Mouse (Mus musculus) spleen, embryonic (tissue): ENCODE measurements around the gene Plrg1.

ENCODE experiments used
- CTCF ChIA-PET: fragments of 350-600 bp; sonication (Branson Sonifier 250); formaldehyde crosslinking; loops from one replicate; lab custom pipeline; 2022; lab: Charles Lee

The Plrg1 gene

GRCm38 (mm10) chr3:83055281-83056038, at the start of gene Plrg1:
Plrg1 (plus strand) TSS chr3:83055522.
- CTCF ChIA-PET, result no interaction called here

GRCm38 (mm10) chr3:83007557-83007956, 47.8 kb upstream of the Plrg1 start, which contains the start of gene Fgg:
Fgg (plus strand) TSS chr3:83007724.
- CTCF ChIA-PET, result interaction anchor here (0.6 kb wide), 1 partner anchor 13 kb away, joined by 5 read pairs; no protein-coding TSS in a partner anchor

DNA sequence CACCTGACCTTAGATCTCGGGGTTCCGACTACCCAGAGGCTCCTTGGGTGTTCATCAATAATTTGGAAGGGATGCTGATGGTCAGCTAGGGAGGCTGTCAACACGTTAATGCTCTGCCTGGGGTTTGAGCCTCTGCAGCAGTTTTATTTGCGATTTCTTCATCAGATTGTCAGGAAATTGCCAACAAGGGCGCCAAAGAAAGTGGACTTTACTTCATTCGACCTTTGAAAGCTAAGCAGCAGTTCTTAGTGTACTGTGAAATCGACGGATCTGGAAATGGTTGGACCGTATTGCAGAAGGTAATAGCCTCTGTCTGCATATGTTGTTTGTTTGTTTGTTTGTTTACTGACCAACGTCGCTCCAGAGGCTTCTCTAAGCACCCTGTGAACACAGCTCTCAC, 45.0 kb upstream of the Plrg1 start:
- CTCF ChIA-PET, result no interaction called here

- CTCF ChIA-PET, result no interaction called here
Observed at GRCm38 (mm10) chr3:83011136-83011535, 44.2 kb upstream of the Plrg1 start.

DNA sequence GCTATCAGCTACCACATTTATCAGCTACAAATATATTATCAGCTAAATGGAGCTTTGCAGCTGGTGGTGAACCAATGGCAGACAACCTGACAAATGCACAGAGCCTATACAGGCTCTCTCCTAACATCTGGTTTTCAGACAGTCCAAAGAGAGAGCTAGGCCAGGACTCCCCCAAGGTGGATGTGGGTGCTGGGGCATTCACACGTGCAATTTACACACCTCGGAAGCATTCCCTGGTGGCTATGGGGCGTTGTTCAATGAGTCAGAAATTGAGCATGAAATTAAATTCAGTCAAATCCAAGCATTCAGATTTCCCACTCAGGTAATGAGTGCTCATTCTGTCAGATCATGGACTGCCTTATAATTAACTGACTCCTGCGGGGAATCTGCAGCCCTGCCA, 43.8 kb upstream of the Plrg1 start:
- CTCF ChIA-PET, result no interaction called here

DNA sequence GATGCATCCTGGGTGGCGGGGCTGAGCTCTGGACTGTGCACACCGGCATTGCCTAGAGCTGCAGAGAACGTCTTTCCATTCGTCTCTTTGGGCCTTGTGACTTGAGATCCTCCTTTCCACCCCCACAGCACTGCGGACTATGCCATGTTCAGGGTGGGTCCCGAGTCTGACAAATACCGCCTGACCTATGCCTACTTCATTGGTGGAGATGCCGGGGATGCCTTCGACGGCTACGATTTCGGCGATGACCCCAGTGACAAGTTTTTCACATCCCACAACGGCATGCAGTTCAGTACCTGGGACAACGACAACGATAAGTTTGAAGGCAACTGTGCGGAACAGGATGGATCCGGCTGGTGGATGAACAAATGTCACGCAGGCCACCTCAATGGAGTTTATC, 42.7 kb upstream of the Plrg1 start:
- CTCF ChIA-PET, result no interaction called here

DNA sequence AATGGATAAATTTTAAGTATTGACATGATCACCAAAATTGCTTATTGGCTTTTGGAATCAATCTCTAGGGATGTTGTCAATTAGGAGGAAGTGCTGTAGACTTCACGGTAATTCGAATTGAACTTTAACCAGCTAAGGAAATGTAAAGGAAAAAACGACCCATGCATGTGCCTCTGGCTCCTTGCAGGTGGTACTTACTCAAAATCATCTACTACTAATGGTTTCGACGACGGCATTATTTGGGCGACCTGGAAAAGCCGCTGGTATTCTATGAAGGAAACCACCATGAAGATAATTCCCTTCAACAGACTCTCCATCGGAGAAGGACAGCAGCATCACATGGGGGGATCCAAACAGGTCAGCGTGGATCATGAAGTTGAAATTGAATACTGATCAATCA, 41.4 kb upstream of the Plrg1 start:
- CTCF ChIA-PET, result no interaction called here

DNA sequence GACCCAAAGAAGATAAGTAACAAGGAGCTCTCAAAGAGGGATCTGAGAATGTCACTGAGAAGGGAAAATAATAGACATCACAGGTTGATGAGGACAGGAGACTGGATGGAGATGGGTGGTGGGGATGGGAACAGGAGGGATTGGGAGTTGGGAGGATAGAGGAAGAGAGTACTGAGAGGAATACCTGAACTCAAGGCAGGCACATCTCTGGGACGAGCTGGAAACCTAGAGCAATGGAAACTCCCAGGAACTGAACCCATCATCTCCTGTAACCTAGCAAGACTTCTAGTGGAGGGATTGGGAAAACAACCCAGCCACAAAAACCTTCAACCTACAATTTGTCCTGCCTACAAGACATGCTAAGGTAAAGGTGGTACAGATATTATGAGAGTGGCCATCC, 39.1 kb upstream of the Plrg1 start:
- CTCF ChIA-PET, result no interaction called here

GRCm38 (mm10) chr3:83020387-83020786, 34.9 kb upstream of the Plrg1 start:
- CTCF ChIA-PET, result interaction anchor here (0.6 kb wide), 1 partner anchor 13 kb away, joined by 5 read pairs; the partner anchor contains the start of gene Fgg

- CTCF ChIA-PET, result no interaction called here
Observed at GRCm38 (mm10) chr3:83021176-83021575, 34.1 kb upstream of the Plrg1 start.

- CTCF ChIA-PET, result no interaction called here
Observed at GRCm38 (mm10) chr3:83025036-83025435, 30.3 kb upstream of the Plrg1 start.

DNA sequence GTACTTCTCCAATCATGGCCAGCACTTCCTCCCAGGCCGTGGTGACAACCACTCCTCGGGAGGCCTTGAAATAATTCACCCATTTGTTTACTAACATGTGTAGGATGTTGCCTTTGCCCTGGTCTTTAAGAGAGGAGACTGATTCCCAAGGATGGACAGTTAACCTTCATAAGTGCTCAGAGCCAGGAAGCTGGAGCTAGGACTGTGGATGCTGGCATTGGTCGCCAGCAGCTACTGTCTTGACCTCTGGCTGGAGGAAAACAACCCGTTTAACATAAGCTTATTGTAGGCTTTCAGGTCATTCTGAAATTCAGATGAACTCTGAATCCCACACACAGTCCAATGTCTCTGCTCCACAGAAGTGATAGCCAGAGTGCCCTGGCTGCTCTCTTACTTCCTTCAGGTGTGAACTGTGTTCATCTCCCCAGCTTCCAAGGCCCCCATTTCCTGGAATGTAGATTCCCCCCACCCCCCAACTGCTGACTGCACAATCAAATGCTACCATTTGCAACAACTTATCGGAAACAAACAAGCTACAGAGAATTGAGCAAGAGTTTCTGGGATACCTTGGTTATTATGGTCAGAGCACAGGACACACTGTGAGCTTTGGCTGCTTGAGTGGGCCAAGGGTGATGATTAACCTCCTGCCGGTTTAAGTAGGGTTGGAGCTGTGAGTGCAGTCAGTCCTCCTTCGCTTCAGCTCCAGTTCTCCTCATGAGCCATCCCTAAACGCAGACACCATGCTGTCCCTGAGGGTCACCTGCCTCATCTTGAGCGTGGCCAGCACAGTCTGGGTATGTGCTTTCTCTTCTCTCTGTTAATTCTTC, 29.6 kb upstream of the Plrg1 start, which contains the start of gene Fga:
Gene Fga, plus strand, starts transcription at position 602 of the 827 bp plus-strand sequence.
- CTCF ChIA-PET, result no interaction called here

DNA sequence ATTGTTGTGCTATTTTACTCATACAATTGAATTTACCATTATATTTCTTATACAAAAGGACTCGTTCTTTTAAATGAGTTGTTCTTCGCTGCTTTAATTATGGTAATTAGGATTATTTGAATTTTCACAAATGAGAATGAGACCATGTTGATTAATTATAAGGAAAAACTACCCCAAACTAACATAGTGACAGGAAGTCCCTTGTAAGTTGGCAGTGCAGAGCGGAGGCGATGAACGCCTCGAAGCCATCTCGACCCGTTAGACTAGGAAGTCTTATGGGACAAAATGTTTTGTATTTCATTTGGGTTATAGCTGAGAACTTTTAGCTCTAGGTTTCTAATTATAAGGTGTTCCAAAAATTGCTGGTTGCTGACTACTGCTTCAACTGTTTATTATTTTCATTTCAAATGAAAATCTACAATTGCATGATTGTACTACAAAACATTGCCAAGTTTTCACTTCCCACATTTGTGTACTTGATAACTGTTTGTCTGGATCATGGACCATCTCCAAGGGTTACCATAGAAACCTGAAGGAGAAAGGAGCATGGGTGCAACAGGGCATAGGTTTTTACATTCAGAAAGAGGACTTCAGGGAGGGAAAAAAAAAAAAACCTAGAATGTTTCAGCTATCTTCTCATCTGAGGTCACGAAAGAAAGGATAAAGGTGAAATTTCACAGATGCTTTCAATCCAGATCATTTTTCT, 27.6 kb upstream of the Plrg1 start:
- CTCF ChIA-PET, result no interaction called here

- CTCF ChIA-PET, result no interaction called here
Observed at GRCm38 (mm10) chr3:83030331-83030730, 25.0 kb upstream of the Plrg1 start.

- CTCF ChIA-PET, result no interaction called here
Observed at GRCm38 (mm10) chr3:83032746-83033308, 22.5 kb upstream of the Plrg1 start.

DNA sequence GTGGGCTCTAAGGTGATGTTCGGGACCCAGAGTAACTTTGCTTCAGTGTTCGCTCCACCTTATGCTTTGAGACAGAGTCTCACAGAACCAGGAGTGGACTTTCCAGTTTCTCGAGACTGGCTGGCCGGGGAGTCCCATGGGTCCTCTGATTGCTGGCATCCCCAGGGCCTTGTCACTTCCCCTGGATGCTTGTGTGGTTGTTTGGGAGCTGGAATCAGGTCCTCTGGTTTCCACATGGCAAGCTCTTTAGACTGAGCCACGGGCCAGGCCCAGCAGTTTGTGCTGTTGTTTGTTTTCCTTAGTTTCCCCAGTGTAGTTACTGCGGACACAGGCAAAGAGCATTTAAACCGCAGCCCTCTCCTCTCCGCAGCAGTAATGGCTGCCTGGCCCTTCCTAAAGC, 21.5 kb upstream of the Plrg1 start:
- CTCF ChIA-PET, result no interaction called here

DNA sequence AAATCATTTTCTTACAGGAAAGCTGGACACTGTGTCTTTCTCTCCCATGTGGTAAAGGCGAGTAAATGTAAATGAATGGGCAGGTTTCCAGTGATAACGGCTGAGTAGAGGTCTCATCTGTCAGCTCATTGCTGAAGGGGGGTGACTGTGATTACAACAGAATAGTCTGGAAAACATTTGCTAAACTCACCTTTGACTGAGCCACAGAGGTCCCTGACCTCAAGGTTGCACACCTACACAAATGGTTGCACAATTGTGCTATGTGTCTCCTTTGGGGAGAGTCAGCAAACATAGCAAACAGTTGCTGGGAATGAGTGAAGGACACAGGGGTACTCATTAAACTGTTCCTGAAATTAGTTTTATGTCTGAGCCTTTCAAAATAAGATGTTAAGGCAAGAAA, 16.5 kb upstream of the Plrg1 start:
- CTCF ChIA-PET, result no interaction called here

DNA sequence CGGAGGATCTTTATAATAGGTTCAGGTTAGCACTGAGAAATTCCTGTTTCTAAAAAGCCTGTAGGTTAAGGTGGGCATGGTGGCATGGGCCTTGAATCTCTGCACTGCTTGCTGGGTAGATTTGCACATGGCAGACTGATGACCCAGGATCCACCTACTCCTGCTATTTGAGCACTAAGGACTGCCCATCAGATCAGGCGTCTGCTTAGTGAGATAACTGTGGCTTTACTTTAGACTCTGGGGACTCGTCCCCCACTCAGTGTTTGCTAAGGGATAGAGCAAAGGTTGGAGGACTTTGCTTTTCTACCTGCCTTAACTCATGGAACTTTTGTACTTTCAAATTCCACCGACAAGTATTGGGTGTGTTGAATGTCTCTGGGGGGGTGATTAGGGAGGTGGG, 15.7 kb upstream of the Plrg1 start:
- CTCF ChIA-PET, result no interaction called here

DNA sequence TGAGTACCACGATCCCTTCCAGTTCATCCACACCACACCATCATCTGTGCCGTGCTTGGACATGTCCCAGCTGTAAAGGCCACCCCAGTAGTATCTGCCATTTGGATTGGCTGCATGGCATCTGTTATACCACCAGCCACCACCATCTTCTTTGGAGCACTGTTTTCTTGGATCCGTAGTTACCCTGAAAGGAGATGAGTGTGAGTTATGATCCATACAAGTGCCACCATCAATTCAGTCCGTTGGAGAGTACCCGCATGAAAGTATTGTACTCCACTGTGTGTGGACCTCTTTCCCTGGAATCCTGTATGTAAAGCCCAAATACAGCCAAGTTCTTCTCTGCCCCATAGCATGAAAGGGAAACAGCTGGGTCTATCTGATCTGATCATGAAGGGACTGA, 12.9 kb upstream of the Plrg1 start:
- CTCF ChIA-PET, result no interaction called here

GRCm38 (mm10) chr3:83046649-83047048, 8.7 kb upstream of the Plrg1 start:
- CTCF ChIA-PET, result no interaction called here

DNA sequence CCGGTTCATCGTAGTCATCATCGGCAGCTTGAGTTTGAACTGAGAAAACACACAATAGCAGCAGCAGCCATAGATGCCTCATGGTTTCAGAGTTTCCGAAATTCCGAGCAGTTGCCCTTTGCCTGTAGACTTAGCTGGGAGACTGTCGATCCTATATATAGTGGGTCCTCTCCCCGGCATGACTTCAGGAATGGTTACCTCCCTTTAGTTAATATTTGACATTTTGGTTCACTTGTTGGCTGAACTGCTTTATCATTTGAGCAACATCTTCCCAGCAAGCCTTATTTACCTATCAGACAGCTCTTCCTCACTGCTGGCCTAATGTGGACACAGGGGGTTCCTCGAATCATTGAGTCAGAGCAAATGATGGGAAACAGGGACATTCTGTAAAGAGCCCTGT, 5.6 kb upstream of the Plrg1 start, which contains the start of gene Fgb:
Gene Fgb, minus strand, starts transcription at position 184 of the 400 bp plus-strand sequence.
- CTCF ChIA-PET, result no interaction called here

GRCm38 (mm10) chr3:83050661-83051060, 4.7 kb upstream of the Plrg1 start:
- CTCF ChIA-PET, result no interaction called here
